Mouse (Mus musculus) cerebellum, adult (tissue): ENCODE results near the gene Zbtb8b.

Experiments
- ATAC-seq: cut with Nextera tagmentation; 2 replicates; pipeline ENCODE4 v1.9.2; 2017; ENCODE audit warnings: mild to moderate bottlenecking, moderate library complexity, mixed read lengths; ENCODE audit not compliant: insufficient number of reproducible peaks, low FRiP score, low TSS enrichment

Gene Zbtb8b

GRCm38 (mm10) chr4:129377601-129378390 lies 62.9 kb downstream of the Zbtb8b start, which contains the start of gene Zbtb8a:
Zbtb8a (minus strand) TSS chr4:129378116.
- ATAC-seq: peak; percentile 56; the same call in 1 of the 2 replicates

DNA sequence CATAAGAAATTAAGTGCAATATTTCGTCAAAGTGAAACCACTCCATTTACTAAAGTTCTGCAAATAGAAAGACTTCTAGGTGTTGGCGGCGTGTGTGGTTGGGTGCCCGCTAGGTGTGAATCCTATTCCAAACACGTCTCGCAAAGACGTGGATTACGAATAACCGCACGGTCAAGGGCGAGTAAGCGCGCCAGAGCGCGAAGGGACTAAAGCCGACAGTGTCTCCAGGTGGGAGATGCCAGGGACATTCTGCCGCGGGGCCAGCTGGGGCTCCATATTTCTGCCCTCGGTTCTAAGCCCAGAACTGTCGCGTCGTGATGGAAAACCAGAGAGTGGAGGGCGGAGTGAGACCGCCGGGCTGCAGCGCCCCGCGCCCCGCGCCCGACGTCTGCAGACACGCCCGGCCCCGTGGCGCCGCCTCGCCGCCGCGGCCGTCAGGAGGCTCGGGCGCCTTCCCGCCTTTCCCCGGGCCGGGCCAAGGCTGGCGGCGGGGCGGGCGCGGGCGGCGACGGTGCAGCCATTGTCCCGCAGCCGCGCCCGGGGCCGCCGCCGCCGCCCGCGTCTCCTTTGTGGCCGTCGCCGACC lies 63.6 kb downstream of the Zbtb8b start:
- ATAC-seq: peak; percentile 58; the same call in 1 of the 2 replicates

- ATAC-seq: no peak
These were observed 64.8 kb downstream of the Zbtb8b start for GRCm38 (mm10) chr4:129375821-129376220.
